Mouse (Mus musculus) adrenal gland, postnatal 25 days (tissue): Measurements from ENCODE around the gene Prpsap1. TPM values are rescaled to one million over a fixed set of nuclear protein-coding genes. Genes with fewer than 3 reads are reported as not detected.
"Not testable (repeated sequence)": the region's sequence is repeated elsewhere in the genome, so short reads cannot be mapped to it uniquely, and the experiment has no call there.

Experiments
- DNase-seq: peaks from one replicate; pipeline ENCODE4 v3.0.0; 2021; ENCODE audit warnings: mixed read lengths
- total RNA-seq: library from RNA; stranded (reverse); gene quantifications from 2 replicates; pipeline ENCODE4 v1.2.3, GENCODE M21; 2021

Prpsap1 gene
- total RNA-seq, 1 experiment from 2014 or later: 112 TPM

DNA sequence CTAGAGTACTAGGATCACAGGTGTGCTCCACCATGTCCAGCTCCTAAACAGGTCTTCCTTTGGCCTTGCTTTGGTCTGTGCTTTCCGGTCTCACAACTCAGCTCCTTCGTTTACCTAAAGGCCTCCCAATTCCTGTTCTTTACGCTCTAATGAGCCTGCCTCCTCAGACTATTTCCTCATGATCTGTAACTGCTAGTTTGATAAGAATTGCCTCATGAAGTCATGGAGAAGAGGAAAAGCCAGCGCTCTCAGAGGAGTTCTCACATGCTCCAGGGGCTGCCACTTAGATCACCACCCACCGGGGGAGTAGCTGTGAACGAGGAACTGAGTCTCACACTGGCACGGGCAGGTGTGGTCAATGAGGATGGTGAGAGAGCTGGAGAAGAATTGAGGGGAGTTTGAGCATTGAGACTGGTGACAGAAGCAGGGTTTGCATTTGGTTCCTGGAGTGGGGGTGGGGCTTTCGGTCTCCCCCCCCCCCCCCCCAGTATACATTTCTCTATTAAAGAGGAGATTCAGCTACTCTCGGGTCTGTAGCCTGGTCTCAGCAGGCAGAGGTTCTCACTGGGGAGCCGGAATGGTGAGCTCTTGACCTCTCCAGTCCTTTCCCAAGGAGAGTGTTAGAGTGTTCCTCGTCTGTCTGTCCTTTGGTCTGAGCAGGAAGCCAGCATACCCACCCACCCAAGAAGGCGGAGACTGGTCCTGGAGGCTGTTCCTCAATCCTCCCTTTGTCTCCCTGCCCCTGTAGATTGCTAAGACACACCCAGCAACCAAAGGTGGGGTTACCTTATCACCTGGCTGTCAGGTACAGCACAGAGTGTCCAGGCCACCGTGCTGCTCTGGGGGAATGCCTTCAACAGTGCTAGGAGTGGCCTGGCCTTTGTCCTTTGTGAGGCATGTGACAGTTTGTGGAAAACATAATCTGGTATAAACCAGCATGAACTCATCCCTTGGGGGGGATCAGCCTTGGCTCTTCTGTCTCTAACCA is 64.8 kb downstream of the Prpsap1 start:
- DNase-seq: no peak

DNA sequence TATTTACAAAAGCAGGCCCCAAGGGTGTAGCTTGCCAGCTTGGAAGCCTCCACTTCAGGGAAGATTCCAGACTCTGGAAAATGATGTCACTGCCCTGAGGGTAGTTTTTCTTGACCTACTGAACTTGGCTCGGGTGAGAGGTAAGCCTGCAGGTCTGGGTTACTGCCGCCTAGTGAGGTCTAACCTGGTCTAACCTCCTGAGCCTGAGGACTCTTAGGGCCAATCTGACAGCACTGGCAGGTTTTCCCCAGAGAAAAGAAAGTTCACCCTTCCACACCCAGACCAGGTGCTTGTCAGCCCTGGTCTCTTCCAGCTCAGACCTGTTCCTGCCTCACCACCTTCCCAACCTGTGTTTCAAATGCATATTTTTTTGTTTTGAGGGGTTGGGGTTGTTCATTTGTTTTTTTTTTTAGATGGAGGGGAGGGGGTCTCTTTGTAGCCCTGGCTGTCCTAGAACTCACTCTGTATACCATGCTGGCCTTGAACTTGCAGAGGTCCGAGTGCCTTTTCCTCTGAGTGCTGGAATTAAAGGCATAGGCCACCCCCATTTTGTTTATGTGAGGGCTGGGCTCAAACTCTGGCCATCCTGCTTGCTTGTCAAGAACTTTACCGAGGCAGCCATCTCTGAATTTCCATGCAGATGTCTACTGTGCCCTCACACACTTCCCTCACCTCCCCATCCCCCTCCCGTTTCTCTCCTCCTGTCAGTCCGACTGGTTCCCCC is 67.0 kb downstream of the Prpsap1 start:
- DNase-seq: no peak

DNA sequence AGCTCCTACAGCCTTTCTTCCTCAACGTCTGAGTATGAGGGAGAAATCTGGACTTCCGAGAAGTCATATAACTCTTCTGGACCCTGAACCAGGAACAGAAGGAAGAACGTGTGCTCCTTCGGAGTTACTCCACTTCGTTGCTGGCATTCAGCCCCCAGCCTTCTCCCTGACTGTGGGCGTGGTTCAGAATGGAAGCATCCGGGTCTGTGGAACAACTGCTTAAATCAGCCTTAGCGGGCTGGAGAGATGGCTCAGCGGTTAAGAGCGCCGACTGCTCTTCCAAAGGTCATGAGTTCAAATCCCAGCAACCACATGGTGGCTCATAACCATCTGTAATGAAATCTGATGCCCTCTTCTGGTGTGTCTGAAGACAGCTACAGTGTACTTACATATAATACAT is 67.7 kb downstream of the Prpsap1 start:
- not testable (repeated sequence) for DNase-seq

DNA sequence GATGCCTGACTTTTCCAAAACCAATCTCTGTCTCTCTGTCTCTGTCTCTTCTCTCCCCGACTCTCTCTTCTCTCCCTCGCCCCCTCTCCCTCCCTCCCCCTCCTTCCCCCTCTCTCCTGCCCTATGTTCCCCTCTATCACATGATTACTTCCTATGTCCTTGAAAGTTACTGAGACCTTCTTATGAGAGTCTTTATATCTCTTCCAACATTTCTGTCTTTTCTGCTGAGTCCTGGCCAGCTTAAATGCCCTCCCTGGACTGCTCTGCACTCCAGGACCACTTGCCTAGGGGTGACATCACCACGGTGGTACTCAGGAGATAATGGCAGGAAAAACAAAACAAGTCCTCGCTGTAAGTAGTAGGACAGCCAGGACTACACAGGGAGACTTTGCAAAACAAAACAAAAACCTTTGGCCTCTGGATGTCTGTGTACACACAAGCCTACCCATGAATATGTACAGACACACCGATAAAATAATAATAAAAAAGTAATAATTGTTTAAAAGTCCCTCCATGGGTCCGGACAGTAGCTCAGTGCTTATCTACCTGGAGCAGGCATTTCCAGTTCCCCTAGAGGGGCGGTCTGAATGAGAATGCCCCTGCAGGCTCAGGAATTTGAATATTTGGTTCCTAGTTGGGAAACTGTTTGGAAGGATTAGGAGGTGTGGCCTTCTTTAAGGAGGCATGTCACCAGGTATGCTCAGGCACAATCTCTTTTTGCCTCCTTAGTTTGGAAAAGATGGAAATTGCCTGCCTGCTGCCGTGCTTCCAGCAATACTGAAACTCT is 69.2 kb downstream of the Prpsap1 start:
- DNase-seq: no peak

DNA sequence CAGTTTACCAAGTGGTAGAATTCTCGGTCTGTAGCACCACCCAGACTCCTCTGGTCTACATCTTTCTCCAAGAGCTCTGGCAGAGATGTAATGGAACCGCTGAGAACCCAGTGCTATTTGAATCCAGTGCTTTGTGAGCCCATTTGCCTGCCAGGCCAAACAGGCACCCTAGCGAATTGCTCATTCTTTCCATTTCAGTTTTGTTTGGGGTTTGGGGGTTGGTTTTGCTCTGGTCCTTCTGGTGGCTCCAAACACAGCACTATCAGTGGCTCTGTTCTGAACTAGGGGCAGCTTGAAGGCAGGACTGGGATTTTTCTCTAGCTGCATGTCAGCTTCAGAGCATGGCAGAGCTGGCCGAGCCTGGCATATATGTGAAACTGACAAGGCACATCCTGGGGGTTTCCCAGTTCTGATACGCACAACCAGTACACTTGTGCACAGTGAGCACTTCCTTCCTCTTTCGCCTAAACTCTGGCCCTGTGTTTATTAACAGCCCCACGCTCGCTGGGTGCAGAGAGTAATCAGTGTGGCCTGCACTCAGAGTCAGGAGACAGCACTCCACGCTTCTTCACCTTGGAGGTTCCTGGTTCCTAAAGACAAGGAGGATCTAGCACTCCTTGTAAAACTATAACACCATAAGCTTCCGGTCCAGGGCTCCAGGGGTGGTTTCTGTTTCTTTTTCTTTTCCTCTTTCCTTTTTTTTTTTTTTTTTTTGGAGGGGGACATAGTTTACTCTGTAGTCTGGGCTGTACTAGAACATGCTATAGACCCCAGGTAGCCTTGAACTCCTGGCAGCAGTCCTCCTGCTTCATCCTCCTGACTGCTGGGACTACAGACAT is 70.0 kb downstream of the Prpsap1 start:
- DNase-seq: no peak

DNA sequence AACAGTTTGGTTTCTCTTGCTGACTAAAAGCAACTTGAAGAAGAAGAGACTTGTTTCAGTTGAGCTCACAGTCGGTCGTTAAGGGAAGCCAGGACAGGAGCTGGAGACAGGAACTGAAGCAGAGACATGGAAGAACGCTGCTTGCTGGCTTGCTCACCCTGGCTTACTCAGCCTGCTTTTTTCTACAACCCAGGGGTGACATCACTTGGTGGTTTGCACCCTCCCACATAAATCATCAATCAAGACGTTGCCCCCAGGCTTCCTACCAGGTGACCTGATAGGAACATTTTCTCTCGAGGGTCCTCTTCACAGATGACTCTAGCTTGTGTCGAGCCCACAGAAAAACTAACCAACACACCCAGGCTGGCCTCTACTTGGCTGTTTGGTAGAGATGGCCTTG is 70.8 kb downstream of the Prpsap1 start:
- no peak for DNase-seq

DNA sequence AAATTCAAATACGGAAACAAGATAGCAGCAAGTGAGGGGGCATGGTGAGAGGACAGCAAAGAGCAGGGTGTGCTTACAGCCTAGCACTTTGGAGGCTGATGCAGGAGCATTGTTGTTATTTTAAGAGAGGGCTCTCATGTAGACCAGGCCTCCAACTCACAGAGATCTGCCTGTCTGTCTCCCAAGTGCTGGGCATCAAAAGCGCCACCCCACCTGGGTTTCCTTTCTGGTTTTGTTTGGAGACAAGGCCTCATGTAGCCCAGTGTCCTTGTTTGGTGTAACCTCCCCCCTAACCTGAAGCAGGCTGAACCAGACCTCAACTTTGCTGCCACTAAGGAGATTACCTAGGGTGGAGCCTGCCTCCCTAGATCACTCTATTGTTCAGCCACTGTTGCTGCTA is 71.4 kb downstream of the Prpsap1 start:
- DNase-seq: no peak

DNA sequence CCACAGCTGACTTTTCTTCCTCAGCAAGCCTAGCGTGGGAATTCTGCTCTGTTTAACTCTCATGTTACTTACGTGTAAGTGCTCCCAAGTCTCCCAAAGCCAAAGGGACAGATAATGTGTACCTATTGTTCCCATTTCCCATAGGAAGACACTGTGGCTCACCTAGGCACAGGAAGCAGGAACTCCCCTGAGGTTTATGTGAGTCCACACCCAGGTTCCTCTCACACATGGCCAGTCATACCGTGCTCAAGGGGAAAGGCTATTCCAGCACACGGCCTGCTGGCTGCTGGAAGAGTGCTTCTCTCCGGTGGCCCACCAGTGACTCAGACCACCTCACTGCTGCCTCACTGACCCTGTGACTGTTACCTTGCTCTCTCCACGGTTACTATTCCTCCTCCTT is 72.9 kb downstream of the Prpsap1 start:
- DNase-seq: no peak

Other genes with a start within 250 kb of the Prpsap1 start
- gene Srp68, start 220.0 kb downstream of the Prpsap1 start, total RNA-seq: 68.1 and 70.9 TPM in 2 replicates
- gene Galr2, start 213.3 kb downstream of the Prpsap1 start, total RNA-seq: not detected in 2 replicates
- gene Exoc7, start 187.0 kb downstream of the Prpsap1 start, total RNA-seq: 53.6 and 77.1 TPM in 2 replicates
- gene Foxj1, start 158.8 kb downstream of the Prpsap1 start, total RNA-seq: 0.15 TPM in 1 of 2 replicates, not detected in the other
- gene Rnf157, start 81.2 kb downstream of the Prpsap1 start, total RNA-seq: 8.5 and 8.9 TPM in 2 replicates
- gene Ubald2, start 60.1 kb downstream of the Prpsap1 start, total RNA-seq: 27.9 and 48.4 TPM in 2 replicates
- gene Qrich2, start 28.0 kb downstream of the Prpsap1 start, total RNA-seq: not detected in 2 replicates
- 0.57 and 1.5 TPM in 2 replicates for gene Sphk1, start 36.7 kb upstream of the Prpsap1 start, total RNA-seq
- gene Ube2o, start 87.2 kb upstream of the Prpsap1 start, total RNA-seq: 32.7 and 34.1 TPM in 2 replicates
- not detected in 2 replicates for gene Aanat, start 92.2 kb upstream of the Prpsap1 start, total RNA-seq
- gene Rhbdf2, start 132.8 kb upstream of the Prpsap1 start, total RNA-seq: 17.7 and 24.6 TPM in 2 replicates
- 9.2 and 13.0 TPM in 2 replicates for gene Prcd, start 159.3 kb upstream of the Prpsap1 start, total RNA-seq
- gene Cygb, start 160.1 kb upstream of the Prpsap1 start, total RNA-seq: 18.7 and 25.4 TPM in 2 replicates